Mouse (Mus musculus) lung, postnatal 0 days (tissue): ENCODE data around the gene Gltp.

Experiments
- CTCF ChIP-seq: IDR thresholded peaks from 2 replicates; pipeline ENCODE4 v1.5.1; 2016; ENCODE audit warnings: antibody characterized with exemption, mild to moderate bottlenecking
- EP300 ChIP-seq: IDR thresholded peaks from 2 replicates; pipeline ENCODE4 v1.6.1; 2016; ENCODE audit warnings: antibody characterized with exemption, mild to moderate bottlenecking, control low read depth

GRCm38 (mm10) chr5:114730129-114730528 lies 39.3 kb upstream of the Gltp start:
- TF ChIP-seq CTCF (no peak), EP300 (no peak)
